Mouse (Mus musculus): ENCODE measurements around the gene C2cd4a. TPM values are rescaled to one million over a fixed set of nuclear protein-coding genes. Genes with fewer than 3 reads are reported as not detected.
A peak's percentile ranks its signal among the peaks of the same experiment; 100 is the strongest.

Gene C2cd4a
- polyA plus RNA-seq, 1 experiment from 2014 or later, result 0.24 TPM

GRCm38 (mm10) chr9:67839981-67840859 is 8.1 kb upstream of the C2cd4a start, which contains the start of gene Vps13c:
Gene Vps13c, plus strand, starts transcription at chr9:67840396.
- Histone ChIP-seq H3K4me3 (ENCODE audit: low read length) (peak within 1 kb of the TSS; percentile 90), H3K9ac (ENCODE audit: low read depth, low read length) (peak within 1 kb of the TSS; percentile 90), H3K27ac (ENCODE audit: low read length) (no peak within 1 kb of the TSS), H3K4me2 (ENCODE audit: low read depth, low read length) (peak within 1 kb of the TSS; percentile 71), H3K36me3 (ENCODE audit: control insufficient read depth, insufficient read depth, low read length) (no peaks in the 10 kb centered on the region), H3K4me1 (ENCODE audit: control insufficient read depth, insufficient read depth, low read length) (peaks cover 2% of the 10 kb centered on the region; the same call in 1 of the 2 replicates), H3K27me3 (replicated peaks; ENCODE audit: control insufficient read depth, insufficient read depth, low read length) (no peaks in the 10 kb centered on the region), H3K9me3 (ENCODE audit: control insufficient read depth, low read length) (no peaks in the 10 kb centered on the region)
- ATAC-seq, result peak; percentile 96
- under 1% methylated on average over 41 of the region's 53 CpGs for WGBS

GRCm38 (mm10) chr9:67837311-67837710 is 5.2 kb upstream of the C2cd4a start:
- Histone ChIP-seq H3K36me3 (ENCODE audit: control insufficient read depth, insufficient read depth, low read length) (no peaks in the 10 kb centered on the region), H3K4me1 (ENCODE audit: control insufficient read depth, insufficient read depth, low read length) (peaks cover 9% of the 10 kb centered on the region), H3K9ac (ENCODE audit: low read depth, low read length) (no peak overlapping the region), H3K4me3 (ENCODE audit: low read length) (no peak overlapping the region), H3K4me2 (ENCODE audit: low read depth, low read length) (no peak overlapping the region), H3K27me3 (replicated peaks; ENCODE audit: control insufficient read depth, insufficient read depth, low read length) (no peaks in the 10 kb centered on the region), H3K9me3 (ENCODE audit: control insufficient read depth, low read length) (no peaks in the 10 kb centered on the region), H3K27ac (ENCODE audit: low read length) (no peak overlapping the region)
- no peak for ATAC-seq
- 58% methylated on average over 2 of the region's 2 CpGs for WGBS

- H3K9me3 ChIP-seq (ENCODE audit: control insufficient read depth, low read length), result no peaks in the 10 kb centered on the region
- no peak overlapping the region for H3K27ac ChIP-seq (ENCODE audit: low read length)
- no peak overlapping the region for H3K4me2 ChIP-seq (ENCODE audit: low read depth, low read length)
- ATAC-seq, result no peak
- no peak overlapping the region for H3K4me3 ChIP-seq (ENCODE audit: low read length)
- no peaks in the 10 kb centered on the region for H3K36me3 ChIP-seq (ENCODE audit: control insufficient read depth, insufficient read depth, low read length)
- 88% methylated on average over 5 of the region's 5 CpGs for WGBS
- H3K9ac ChIP-seq (ENCODE audit: low read depth, low read length), result no peak overlapping the region
- H3K4me1 ChIP-seq (ENCODE audit: control insufficient read depth, insufficient read depth, low read length), result peaks cover 19% of the 10 kb centered on the region
- H3K27me3 ChIP-seq (replicated peaks; ENCODE audit: control insufficient read depth, insufficient read depth, low read length), result peaks cover 8% of the 10 kb centered on the region
Measured at GRCm38 (mm10) chr9:67834535-67834934, 2.4 kb upstream of the C2cd4a start.

GRCm38 (mm10) chr9:67831359-67832045 is 628 bp downstream of the C2cd4a start:
- under 1% methylated on average over 57 of the region's 57 CpGs for WGBS
- Histone ChIP-seq H3K9ac (ENCODE audit: low read depth, low read length) (peak overlapping the region; percentile 58), H3K4me1 (ENCODE audit: control insufficient read depth, insufficient read depth, low read length) (peaks cover 16% of the 10 kb centered on the region), H3K9me3 (ENCODE audit: control insufficient read depth, low read length) (no peaks in the 10 kb centered on the region), H3K27ac (ENCODE audit: low read length) (no peak overlapping the region; the same call in 1 of the 2 replicates), H3K27me3 (replicated peaks; ENCODE audit: control insufficient read depth, insufficient read depth, low read length) (peaks cover 12% of the 10 kb centered on the region), H3K36me3 (ENCODE audit: control insufficient read depth, insufficient read depth, low read length) (no peaks in the 10 kb centered on the region), H3K4me3 (ENCODE audit: low read length) (peak overlapping the region; percentile 58), H3K4me2 (ENCODE audit: low read depth, low read length) (peak overlapping the region; percentile 96)
- peak; percentile 44 for ATAC-seq

GRCm38 (mm10) chr9:67830411-67831358 is 1.4 kb downstream of the C2cd4a start:
- 2% methylated on average over 68 of the region's 84 CpGs for WGBS
- Histone ChIP-seq H3K4me1 (ENCODE audit: control insufficient read depth, insufficient read depth, low read length) (peaks cover 16% of the 10 kb centered on the region), H3K4me2 (ENCODE audit: low read depth, low read length) (peak overlapping the region; percentile 96), H3K9me3 (ENCODE audit: control insufficient read depth, low read length) (no peaks in the 10 kb centered on the region), H3K9ac (ENCODE audit: low read depth, low read length) (peak overlapping the region; percentile 58), H3K4me3 (ENCODE audit: low read length) (peak overlapping the region; percentile 58), H3K36me3 (ENCODE audit: control insufficient read depth, insufficient read depth, low read length) (no peaks in the 10 kb centered on the region), H3K27ac (ENCODE audit: low read length) (no peak overlapping the region), H3K27me3 (replicated peaks; ENCODE audit: control insufficient read depth, insufficient read depth, low read length) (peaks cover 12% of the 10 kb centered on the region)
- ATAC-seq, result peak; percentile 86

- Histone ChIP-seq H3K36me3 (ENCODE audit: control insufficient read depth, insufficient read depth, low read length) (no peaks in the 10 kb centered on the region), H3K4me1 (ENCODE audit: control insufficient read depth, insufficient read depth, low read length) (peaks cover 16% of the 10 kb centered on the region), H3K27me3 (replicated peaks; ENCODE audit: control insufficient read depth, insufficient read depth, low read length) (peaks cover 12% of the 10 kb centered on the region), H3K4me3 (ENCODE audit: low read length) (no peak overlapping the region), H3K9me3 (ENCODE audit: control insufficient read depth, low read length) (peaks cover 4% of the 10 kb centered on the region; the same call in 1 of the 2 replicates), H3K9ac (ENCODE audit: low read depth, low read length) (no peak overlapping the region), H3K27ac (ENCODE audit: low read length) (no peak overlapping the region), H3K4me2 (ENCODE audit: low read depth, low read length) (no peak overlapping the region)
- 9% methylated on average over 3 of the region's 3 CpGs for WGBS
- no peak for ATAC-seq
Measured at GRCm38 (mm10) chr9:67828182-67828581, 3.9 kb downstream of the C2cd4a start.

- Histone ChIP-seq H3K9me3 (ENCODE audit: control insufficient read depth, low read length) (peaks cover 4% of the 10 kb centered on the region; the same call in 1 of the 2 replicates), H3K9ac (ENCODE audit: low read depth, low read length) (no peak overlapping the region), H3K4me2 (ENCODE audit: low read depth, low read length) (no peak overlapping the region), H3K36me3 (ENCODE audit: control insufficient read depth, insufficient read depth, low read length) (no peaks in the 10 kb centered on the region), H3K27ac (ENCODE audit: low read length) (no peak overlapping the region), H3K4me3 (ENCODE audit: low read length) (no peak overlapping the region), H3K4me1 (ENCODE audit: control insufficient read depth, insufficient read depth, low read length) (no peaks in the 10 kb centered on the region), H3K27me3 (replicated peaks; ENCODE audit: control insufficient read depth, insufficient read depth, low read length) (peaks cover 5% of the 10 kb centered on the region; the same call in 1 of the 2 replicates)
- WGBS, result 83% methylated on average over 7 of the region's 7 CpGs
- no peak for ATAC-seq
Measured at GRCm38 (mm10) chr9:67825527-67825926, 6.6 kb downstream of the C2cd4a start.

GRCm38 (mm10) chr9:67823131-67823530 is 9.0 kb downstream of the C2cd4a start:
- peaks cover 4% of the 10 kb centered on the region; the same call in 1 of the 2 replicates for H3K9me3 ChIP-seq (ENCODE audit: control insufficient read depth, low read length)
- WGBS, result 48% methylated on average over 5 of the region's 5 CpGs
- no peak for ATAC-seq

GRCm38 (mm10) chr9:67818668-67818950 is 13.5 kb downstream of the C2cd4a start:
- Histone ChIP-seq H3K4me1 (ENCODE audit: control insufficient read depth, insufficient read depth, low read length) (peaks cover 7% of the 10 kb centered on the region; the same call in 1 of the 2 replicates), H3K27ac (ENCODE audit: low read length) (no peak overlapping the region), H3K36me3 (ENCODE audit: control insufficient read depth, insufficient read depth, low read length) (no peaks in the 10 kb centered on the region), H3K27me3 (replicated peaks; ENCODE audit: control insufficient read depth, insufficient read depth, low read length) (no peaks in the 10 kb centered on the region), H3K4me3 (ENCODE audit: low read length) (no peak overlapping the region), H3K9ac (ENCODE audit: low read depth, low read length) (no peak overlapping the region), H3K9me3 (ENCODE audit: control insufficient read depth, low read length) (no peaks in the 10 kb centered on the region), H3K4me2 (ENCODE audit: low read depth, low read length) (no peak overlapping the region)
- 72% methylated on average over 4 of the region's 4 CpGs for WGBS
- no peak for ATAC-seq

More at GRCm38 (mm10) chr9:67823131-67823530, 9.0 kb downstream of the C2cd4a start:
- Histone ChIP-seq H3K4me1 (ENCODE audit: control insufficient read depth, insufficient read depth, low read length) (no peaks in the 10 kb centered on the region), H3K27ac (ENCODE audit: low read length) (no peak overlapping the region), H3K4me2 (ENCODE audit: low read depth, low read length) (no peak overlapping the region), H3K4me3 (ENCODE audit: low read length) (no peak overlapping the region), H3K36me3 (ENCODE audit: control insufficient read depth, insufficient read depth, low read length) (no peaks in the 10 kb centered on the region), H3K9ac (ENCODE audit: low read depth, low read length) (no peak overlapping the region), H3K27me3 (replicated peaks; ENCODE audit: control insufficient read depth, insufficient read depth, low read length) (no peaks in the 10 kb centered on the region)

Measured in intestine, embryonic 16.5 days (tissue).